Mouse (Mus musculus): ENCODE results near the gene Elf4.

DNA sequence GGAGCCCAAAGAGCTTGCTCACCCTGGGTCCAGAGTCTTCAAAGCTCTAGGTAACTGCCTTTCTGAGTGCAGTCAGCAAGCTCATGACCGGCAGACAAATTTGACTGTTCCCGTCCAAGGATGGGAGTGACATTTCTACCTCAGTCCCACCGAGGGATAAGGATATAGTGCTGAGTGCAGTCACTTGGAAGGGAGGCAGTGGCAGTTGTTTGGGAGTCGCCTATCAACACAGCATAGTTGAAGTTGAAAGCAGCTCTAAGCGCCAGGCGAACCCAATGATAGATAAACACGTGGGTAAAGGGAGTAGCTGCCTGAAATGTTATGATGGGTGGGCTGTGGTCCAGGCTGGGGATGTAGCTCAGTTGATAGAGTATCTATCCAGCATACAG lies 52.5 kb downstream of the Elf4 start:
- TF ChIP-seq CTCF (conservative IDR thresholded peaks at IDR 0.05; ENCODE audit: low read length) (0 out of 2 replicates have a peak, but pooled peaks have one; percentile 26), POU5F1 (IDR thresholded peaks at IDR 0.05; ENCODE audit: borderline replicate concordance, low read length) (no peak), NANOG (IDR thresholded peaks at IDR 0.05; ENCODE audit: borderline replicate concordance, low read length) (no peak)
